20 mouse cellular contexts compared by ENCODE assay signal in genomic region chrX:166515923-166516322, GRCm38 (mm10). TPM values are rescaled to one million over a fixed set of nuclear protein-coding genes. Genes with fewer than 3 reads are reported as not detected.
DNase-seq lines count a peak whose midpoint lies in the region; ATAC-seq and TF ChIP-seq lines count a peak whose summit lies in the region.
"Had no signal": no experiment of that assay in that cellular context is flagged by ENCODE, and none has a peak within 500 bp of the region (broad histone marks: within the 10 kb centered on the region; RNA-seq: fewer than 3 reads in every experiment).

No protein-coding gene starts in this region.

- peaks cover 0 to 31% of the 10 kb centered on the region in 2 experiments; a peak in 2 of 4 replicates for H3K36me3 ChIP-seq in MEL (ENCODE audit: control insufficient read depth in 1 of 2, insufficient read depth in 2 of 2, low read length in 2 of 2)
- H3K36me3 ChIP-seq in stomach, postnatal 0 days (ENCODE audit: control insufficient read depth, insufficient read depth, low read length) = no peaks in the 10 kb centered on the region
- H3K36me3 ChIP-seq: embryonic facial prominence, embryonic 13.5 days; embryonic facial prominence, embryonic 15.5 days; forebrain, embryonic 10.5 days; forebrain, embryonic 12.5 days had no signal

- H3K4me3 ChIP-seq in MEL (ENCODE audit: control insufficient read depth in 1 of 2, insufficient read depth in 1 of 2, low read depth in 2 of 2, low read length in 2 of 2) = no peak overlapping the region
- no peak overlapping the region for H3K4me3 ChIP-seq in stomach, postnatal 0 days (ENCODE audit: low read depth, low read length)
- H3K4me3 ChIP-seq: embryonic facial prominence, embryonic 13.5 days; embryonic facial prominence, embryonic 15.5 days; erythroblast, embryonic 14.5 days; forebrain, embryonic 10.5 days; forebrain, embryonic 12.5 days had no signal

- peak in 1 of 2 experiments; percentile 54; a peak in 2 of 4 replicates for TF ChIP-seq EP300 in MEL (IDR thresholded peaks at IDR 0.05; ENCODE audit: low read depth in 1 of 2, low read length in 2 of 2)
- TF ChIP-seq EP300 in stomach, postnatal 0 days (optimal IDR thresholded peaks at IDR 0.05) = no peak

- peak; percentile 76 for DNase-seq in MEL (ENCODE audit: low read depth, low spot score)
- DNase-seq in MEL-GATA-1-ER (ENCODE audit: extremely low read depth, low read depth) = peak; percentile 49
- DNase-seq in stomach, postnatal 0 days (ENCODE audit: low spot score) = no peak
- DNase-seq in liver = no peak
- DNase-seq in left cerebral cortex, postnatal 14 days (ENCODE audit: low spot score in 2 of 2) = no peak
- DNase-seq: cerebellum, adult 11 months; cerebellum, adult 18-20 months; cerebellum, adult 9-10 months; cerebellum, postnatal 10 days; cerebellum, postnatal 25 days; embryo, embryonic 11 days had no signal

- TF ChIP-seq CTCF in MEL (IDR thresholded peaks at IDR 0.05 in 2 of 3, conservative IDR thresholded peaks at IDR 0.05 in 1 of 3; ENCODE audit: control insufficient read depth in 1 of 3, insufficient read depth in 1 of 3, low read depth in 2 of 3, low read length in 3 of 3, poor library complexity in 1 of 3, severe bottlenecking in 1 of 3) = no peak
- TF ChIP-seq CTCF in stomach, postnatal 0 days (IDR thresholded peaks at IDR 0.05; ENCODE audit: low read depth) = no peak

- intact Hi-C loops in left cerebral cortex, postnatal 14 days (cut with DNase I) = no loop called here

- no peak overlapping the region for H3K9ac ChIP-seq in MEL (ENCODE audit: control insufficient read depth, low read depth, low read length, poor library complexity, severe bottlenecking)
- H3K9ac ChIP-seq in stomach, postnatal 0 days (ENCODE audit: low read length) = no peak overlapping the region
- H3K9ac ChIP-seq: embryonic facial prominence, embryonic 13.5 days; embryonic facial prominence, embryonic 15.5 days; forebrain, embryonic 12.5 days had no signal

- ATAC-seq in megakaryocyte progenitor cell, adult 5-6 weeks (replicated peaks; ENCODE audit: poor library complexity) = peak; percentile 20; the same call in 1 of the 2 replicates
- peak; percentile 68 for ATAC-seq in stomach, postnatal 0 days (ENCODE audit: low FRiP score, low TSS enrichment)
- ATAC-seq in frontal cortex, adult (ENCODE audit: low TSS enrichment) = no peak
- ATAC-seq: forebrain, embryonic 14.5 days; forebrain, embryonic 16.5 days had no signal

- TF ChIP-seq POLR2A in MEL (IDR thresholded peaks at IDR 0.05; ENCODE audit: control insufficient read depth in 1 of 2, insufficient read depth in 1 of 2, low read depth in 1 of 2, low read length in 2 of 2, poor library complexity in 1 of 2) = no peak

- peaks cover 2 to 28% of the 10 kb centered on the region in 2 experiments; a peak in 3 of 4 replicates for H3K4me1 ChIP-seq in MEL (ENCODE audit: control insufficient read depth in 1 of 2, insufficient read depth in 2 of 2, low read length in 2 of 2)
- H3K4me1 ChIP-seq in stomach, postnatal 0 days (replicated peaks; ENCODE audit: control insufficient read depth, insufficient read depth) = no peaks in the 10 kb centered on the region
- H3K4me1 ChIP-seq: embryonic facial prominence, embryonic 15.5 days; forebrain, embryonic 12.5 days had no signal

- no peaks in the 10 kb centered on the region for H3K9me3 ChIP-seq in MEL (replicated peaks; ENCODE audit: insufficient read depth, low read length)
- H3K9me3 ChIP-seq in stomach, postnatal 0 days (ENCODE audit: control insufficient read depth, low read length) = no peaks in the 10 kb centered on the region
- H3K9me3 ChIP-seq: embryonic facial prominence, embryonic 13.5 days; embryonic facial prominence, embryonic 15.5 days; forebrain, embryonic 10.5 days; forebrain, embryonic 12.5 days had no signal

- H3K79me2 ChIP-seq in MEL (ENCODE audit: control insufficient read depth, insufficient read depth, low read length, poor library complexity) = no peaks in the 10 kb centered on the region

- H3K4me2 ChIP-seq in stomach, postnatal 0 days (replicated peaks; ENCODE audit: low read depth) = no peak overlapping the region
- H3K4me2 ChIP-seq: embryonic facial prominence, embryonic 13.5 days; embryonic facial prominence, embryonic 15.5 days; forebrain, embryonic 12.5 days had no signal

- H3K27ac ChIP-seq in MEL (ENCODE audit: control insufficient read depth, low read depth, low read length) = peak overlapping the region; percentile 44
- no peak overlapping the region for H3K27ac ChIP-seq in stomach, postnatal 0 days (replicated peaks)
- H3K27ac ChIP-seq: embryonic facial prominence, embryonic 13.5 days; embryonic facial prominence, embryonic 15.5 days; forebrain, embryonic 10.5 days; forebrain, embryonic 12.5 days had no signal

- H3K27me3 ChIP-seq in MEL (ENCODE audit: control insufficient read depth in 1 of 2, insufficient read depth in 2 of 2, low read length in 2 of 2) = no peaks in the 10 kb centered on the region
- H3K27me3 ChIP-seq in stomach, postnatal 0 days (ENCODE audit: control insufficient read depth, insufficient read depth, low read length) = no peaks in the 10 kb centered on the region

- no peak for TF ChIP-seq RAD21 in MEL (IDR thresholded peaks at IDR 0.05; ENCODE audit: low read depth, low read length)

- 83% methylated on average over 3 of the region's 3 CpGs for WGBS in stomach, postnatal 0 days

TF ChIP-seq in MEL, 35 proteins besides CTCF, POLR2A, EP300 and RAD21:
- TF ChIP-seq GATA1 (IDR thresholded peaks at IDR 0.05; ENCODE audit: low read depth, low read length) (peak; percentile 65), TAL1 (IDR thresholded peaks at IDR 0.05; ENCODE audit: low read length) (peak; percentile 51; the same call in 1 of the 2 replicates), GABPA (IDR thresholded peaks at IDR 0.05; ENCODE audit: low read depth, low read length) (no peak), TCF12 (IDR thresholded peaks at IDR 0.05; ENCODE audit: low read depth, low read length) (peak; percentile 40; the same call in 1 of the 2 replicates), ETS1 (IDR thresholded peaks at IDR 0.05; ENCODE audit: low read depth, low read length) (no peak)

RNA-seq across cellular contexts. Expression of gene Tceanc, which starts 2.4 kb away (rescaled TPM):
- total RNA-seq in MEL (2012; rRNA removed) = 5.7 and 8.2 TPM in 2 replicates
- polyA plus RNA-seq in MEL (2012; ENCODE audit: insufficient read depth in 1 of 2, insufficient read length in 2 of 2, low read depth in 1 of 2, low replicate concordance in 2 of 2, missing spikeins in 1 of 2) = 1 to 10 TPM in 1 of 2 experiments, not detected in 1; 3.6 TPM
- total RNA-seq in megakaryocyte progenitor cell, adult 5-6 weeks (2015) = 4.9 and 7.4 TPM in 2 replicates
- 7.3 and 7.5 TPM in 2 replicates for total RNA-seq in megakaryocyte progenitor cell, adult 5-6 weeks (2017)
- 4.1 and 4.2 TPM in 2 replicates for polyA plus RNA-seq in stomach, postnatal 0 days (2015; fragmentation: Nextera tagmentation; extraction: Ambion mirVana)
- total RNA-seq in left cerebral cortex, postnatal 14 days (2021) = 1 to 10 TPM; 1.6 to 2.5 TPM

RNA-seq across cellular contexts. Expression of gene Rab9, which starts 36.3 kb away (rescaled TPM):
- total RNA-seq in MEL (2012; rRNA removed) = 32.3 and 38.2 TPM in 2 replicates
- 100 to 1,000 TPM in 1 of 2 experiments, 10 to 100 TPM in 1; 50.0 to 136 TPM for polyA plus RNA-seq in MEL (2012; ENCODE audit: insufficient read depth in 1 of 2, insufficient read length in 2 of 2, low read depth in 1 of 2, low replicate concordance in 2 of 2, missing spikeins in 1 of 2)
- 73.4 and 92.1 TPM in 2 replicates for total RNA-seq in megakaryocyte progenitor cell, adult 5-6 weeks (2015)
- total RNA-seq in megakaryocyte progenitor cell, adult 5-6 weeks (2017) = 95.2 and 108 TPM in 2 replicates
- polyA plus RNA-seq in stomach, postnatal 0 days (2015; fragmentation: Nextera tagmentation; extraction: Ambion mirVana) = 82.2 and 85.1 TPM in 2 replicates
- total RNA-seq in left cerebral cortex, postnatal 14 days (2021) = 10 to 100 TPM; 35.3 to 36.2 TPM

Comparison
In these comparisons a context has a peak if more than half of its experiments do, and no peak if none do; other contexts are left out.
1. DNase-seq: peak in MEL (single experiment) and MEL-GATA-1-ER (single experiment); none in stomach, postnatal 0 days (single experiment), liver (single experiment) and left cerebral cortex, postnatal 14 days (0 of 2).